Comparison of ENCODE assay signal across 8 mouse cellular contexts in genomic region chr12:104845707-104846106, GRCm38 (mm10). TPM values are rescaled to one million over a fixed set of nuclear protein-coding genes. Genes with fewer than 3 reads are reported as not detected.
DNase-seq lines count a peak whose midpoint lies in the region; ATAC-seq lines count a peak whose summit lies in the region.

No protein-coding gene starts in this region.

- H3K4me1 ChIP-seq in lung, embryonic 15.5 days: peaks cover 16% of the 10 kb centered on the region; the same call in 1 of the 2 replicates

- no peaks in the 10 kb centered on the region for H3K27me3 ChIP-seq in lung, embryonic 15.5 days

- H3K36me3 ChIP-seq in lung, embryonic 15.5 days: no peaks in the 10 kb centered on the region

- 0 out of 2 replicates have a peak overlapping the region, but pooled peaks have one; percentile 27 for H3K9ac ChIP-seq in lung, embryonic 15.5 days

- H3K27ac ChIP-seq in lung, embryonic 15.5 days: no peak overlapping the region; the same call in 1 of the 2 replicates

- no peaks in the 10 kb centered on the region for H3K9me3 ChIP-seq in lung, embryonic 15.5 days

- intact Hi-C loops in gastrocnemius, postnatal 14 days (cut with DNase I; ENCODE audit: low total_unique reads): no loop called here

- ATAC-seq in lung, embryonic 15.5 days (ENCODE audit: borderline replicate concordance, extremely low read depth, low FRiP score, low TSS enrichment): peak; percentile 59

- DNase-seq in gastrocnemius, postnatal 14 days: peak; percentile 35
- DNase-seq in gastrocnemius, adult 8-10 months (ENCODE audit: low spot score in 2 of 2): no peak
- peak; percentile 51 for DNase-seq in heart, adult 8-10 months (ENCODE audit: low spot score)
- peak; percentile 74 for DNase-seq in kidney, adult 9 months
- DNase-seq in cerebellum, postnatal 10 days: no peak
- no peak for DNase-seq in left cerebral cortex, adult 18-20 months (ENCODE audit: low spot score in 2 of 2)
- no peak for DNase-seq in frontal cortex, postnatal 25 days (ENCODE audit: low spot score in 2 of 2)

- WGBS in lung, embryonic 15.5 days: 6% methylated on average over 11 of the region's 11 CpGs

- peak overlapping the region; percentile 32 for H3K4me3 ChIP-seq in lung, embryonic 15.5 days

- peak overlapping the region; percentile 57 for H3K4me2 ChIP-seq in lung, embryonic 15.5 days

RNA-seq across cellular contexts. Expression of gene Clmn, which starts 19.2 kb away (rescaled TPM):
- total RNA-seq in gastrocnemius, postnatal 14 days (2021): 1 to 10 TPM; 2.3 to 2.5 TPM
- 1 to 10 TPM in 3 of 4 experiments, under 1 TPM in 1; 0.73 to 2.1 (median 1.5) TPM for total RNA-seq in gastrocnemius, adult 8-10 months (2022)
- total RNA-seq in heart, adult 8-10 months (2022): 1 to 10 TPM; 1.8 to 2.4 (median 2.1) TPM
- polyA plus RNA-seq in lung, embryonic 15.5 days (2015; fragmentation: Nextera tagmentation; extraction: Ambion mirVana): 2.6 and 3.2 TPM in 2 replicates
- total RNA-seq in left cerebral cortex, adult 18-20 months (2021): 10 to 100 TPM; 39.5 to 55.7 TPM

Comparison
In these comparisons a context has a peak if more than half of its experiments do, and no peak if none do; other contexts are left out.
1. DNase-seq: peak in gastrocnemius, postnatal 14 days (single experiment), heart, adult 8-10 months (single experiment) and kidney, adult 9 months (single experiment); none in gastrocnemius, adult 8-10 months (0 of 2), cerebellum, postnatal 10 days (0 of 2), left cerebral cortex, adult 18-20 months (0 of 2) and frontal cortex, postnatal 25 days (0 of 2).
2. RNA of gene Clmn, which starts 19.2 kb away (total RNA-seq): 39.5 to 55.7 TPM in left cerebral cortex, adult 18-20 months; 2.3 to 2.5 TPM in gastrocnemius, postnatal 14 days, 1.8 to 2.4 TPM in heart, adult 8-10 months and 0.73 to 2.1 TPM in gastrocnemius, adult 8-10 months; every median in the first group is over 10 times any median in the second.